Mouse (Mus musculus): ENCODE measurements at regions not wholly inside any gene's neighbourhood (a gene's known extent, or its start where the extent isn't known, plus 50 kb on each side); places are given as distances from the start of the nearest gene placed in this dataset.

DNA sequence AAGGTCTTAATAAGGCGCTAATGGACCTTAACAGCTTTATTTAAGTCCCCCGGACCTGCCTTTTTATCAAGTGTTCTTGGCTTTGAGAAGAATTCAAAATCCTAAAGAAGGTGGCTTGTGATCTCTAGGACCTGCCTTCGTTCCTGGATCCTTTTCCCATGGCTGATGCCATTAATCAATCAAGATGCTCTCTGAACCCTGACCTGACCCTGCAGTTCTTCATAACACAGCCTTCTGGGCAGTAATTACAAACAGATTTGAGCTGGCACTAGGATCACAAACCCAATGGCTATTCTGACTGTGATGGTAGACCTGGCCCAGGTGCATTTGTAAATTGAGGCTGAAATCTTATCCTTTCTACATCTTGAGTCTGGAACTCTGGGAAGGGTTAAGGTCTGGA, 227.7 kb downstream of the Plpp3 start:
- Histone ChIP-seq H3K9me3 (ENCODE audit: control insufficient read depth, low read length) (no peaks in the 10 kb centered on the region), H3K36me3 (ENCODE audit: control insufficient read depth, insufficient read depth, low read length) (no peaks in the 10 kb centered on the region), H3K27ac (replicated peaks) (no peak overlapping the region), H3K9ac (ENCODE audit: low read length) (no peak overlapping the region), H3K4me2 (replicated peaks; ENCODE audit: low read depth) (no peak overlapping the region), H3K4me3 (ENCODE audit: low read depth, low read length) (no peak overlapping the region), H3K27me3 (ENCODE audit: control insufficient read depth, insufficient read depth, low read length) (no peaks in the 10 kb centered on the region), H3K4me1 (replicated peaks; ENCODE audit: control insufficient read depth, insufficient read depth) (no peaks in the 10 kb centered on the region)
- DNase-seq (ENCODE audit: low spot score) (no peak), ATAC-seq (ENCODE audit: low FRiP score, low TSS enrichment) (no peak)
- 73% methylated on average over 3 of the region's 3 CpGs for WGBS
- TF ChIP-seq EP300 (optimal IDR thresholded peaks at IDR 0.05) (no peak), CTCF (IDR thresholded peaks at IDR 0.05; ENCODE audit: low read depth) (no peak)

DNA sequence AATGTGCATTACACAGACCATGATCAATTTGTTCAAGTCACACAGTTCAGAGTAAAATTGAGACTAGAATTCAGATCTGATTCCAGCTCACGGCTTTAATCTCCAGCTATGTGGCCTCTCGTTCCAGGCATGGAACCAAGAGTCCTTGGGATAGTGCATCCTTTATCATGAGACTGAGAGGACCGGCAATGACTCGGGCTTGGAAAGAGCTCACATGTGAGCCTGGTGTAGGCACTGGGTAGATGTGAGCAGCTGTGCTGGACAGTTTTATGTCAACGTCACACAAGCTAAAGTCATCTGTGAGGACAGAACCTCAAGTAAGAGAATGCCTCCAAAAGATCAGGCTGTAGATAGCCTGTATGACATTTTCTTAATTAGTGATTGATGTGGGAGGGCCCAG, 228.3 kb downstream of the Plpp3 start:
- no peaks in the 10 kb centered on the region for H3K27me3 ChIP-seq (ENCODE audit: control insufficient read depth, insufficient read depth, low read length)
- no peak overlapping the region for H3K27ac ChIP-seq (replicated peaks)
- TF ChIP-seq EP300 (optimal IDR thresholded peaks at IDR 0.05) (no peak), CTCF (IDR thresholded peaks at IDR 0.05; ENCODE audit: low read depth) (no peak)
- H3K36me3 ChIP-seq (ENCODE audit: control insufficient read depth, insufficient read depth, low read length): no peaks in the 10 kb centered on the region
- H3K4me1 ChIP-seq (replicated peaks; ENCODE audit: control insufficient read depth, insufficient read depth): no peaks in the 10 kb centered on the region
- no peak for DNase-seq (ENCODE audit: low spot score)
- no peak overlapping the region for H3K9ac ChIP-seq (ENCODE audit: low read length)
- 88% methylated on average over 5 of the region's 5 CpGs for WGBS
- no peaks in the 10 kb centered on the region for H3K9me3 ChIP-seq (ENCODE audit: control insufficient read depth, low read length)
- no peak overlapping the region for H3K4me2 ChIP-seq (replicated peaks; ENCODE audit: low read depth)
- no peak overlapping the region for H3K4me3 ChIP-seq (ENCODE audit: low read depth, low read length)
- ATAC-seq (ENCODE audit: low FRiP score, low TSS enrichment): no peak

DNA sequence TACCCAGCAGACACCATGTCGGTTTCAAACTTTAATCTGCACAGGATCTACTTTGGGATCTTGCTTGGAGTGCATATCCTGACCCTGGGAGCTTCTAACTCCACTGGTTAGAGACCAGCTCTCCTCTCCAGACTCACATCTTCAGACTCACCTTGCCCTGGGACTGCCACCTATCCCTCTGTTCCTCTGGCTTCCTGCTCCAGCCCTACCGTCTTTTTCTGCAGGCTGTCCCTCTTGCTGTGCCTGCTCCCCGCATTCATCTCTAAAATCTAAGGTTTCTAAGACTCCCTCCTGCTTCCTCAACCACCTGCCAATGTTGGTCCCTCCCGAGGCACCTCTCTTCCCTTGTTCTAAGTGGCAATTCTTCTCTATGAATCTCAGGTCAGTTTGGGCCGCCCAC, 233.2 kb downstream of the Plpp3 start:
- ATAC-seq (ENCODE audit: low FRiP score, low TSS enrichment): no peak
- Histone ChIP-seq H3K9ac (ENCODE audit: low read length) (no peak overlapping the region), H3K9me3 (ENCODE audit: control insufficient read depth, low read length) (no peaks in the 10 kb centered on the region), H3K27ac (replicated peaks) (no peak overlapping the region), H3K4me1 (replicated peaks; ENCODE audit: control insufficient read depth, insufficient read depth) (no peaks in the 10 kb centered on the region; the same call in 1 of the 2 replicates), H3K4me3 (ENCODE audit: low read depth, low read length) (no peak overlapping the region), H3K4me2 (replicated peaks; ENCODE audit: low read depth) (no peak overlapping the region), H3K36me3 (ENCODE audit: control insufficient read depth, insufficient read depth, low read length) (no peaks in the 10 kb centered on the region), H3K27me3 (ENCODE audit: control insufficient read depth, insufficient read depth, low read length) (no peaks in the 10 kb centered on the region)
- WGBS: 22% methylated on average over 5 of the region's 5 CpGs
- DNase-seq (ENCODE audit: low spot score): peak; percentile 45
- TF ChIP-seq CTCF (IDR thresholded peaks at IDR 0.05; ENCODE audit: low read depth): no peak
- TF ChIP-seq EP300 (optimal IDR thresholded peaks at IDR 0.05): no peak

DNA sequence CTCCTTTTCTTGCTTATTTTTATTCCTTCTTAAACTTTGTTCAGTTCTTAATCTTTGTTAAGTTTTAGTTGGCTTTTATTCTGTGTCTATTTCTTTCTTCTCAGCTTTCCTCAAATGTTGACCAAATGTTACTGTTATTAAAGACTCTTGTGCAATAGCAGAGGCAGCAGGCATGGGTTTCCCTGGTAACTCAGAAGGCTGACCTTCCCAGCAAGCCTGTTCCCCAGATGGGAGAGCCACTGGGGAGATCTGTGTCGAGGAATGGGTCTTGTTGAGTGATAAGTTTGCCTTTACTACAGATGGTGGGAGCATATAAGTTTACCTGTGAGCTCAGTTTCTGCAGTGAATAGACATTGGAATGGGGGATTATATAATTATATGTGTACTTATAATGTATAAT, 237.2 kb downstream of the Plpp3 start:
- no peak overlapping the region for H3K4me3 ChIP-seq (ENCODE audit: low read depth, low read length)
- no peaks in the 10 kb centered on the region for H3K27me3 ChIP-seq (ENCODE audit: control insufficient read depth, insufficient read depth, low read length)
- H3K4me2 ChIP-seq (replicated peaks; ENCODE audit: low read depth): no peak overlapping the region
- H3K9me3 ChIP-seq (ENCODE audit: control insufficient read depth, low read length): no peaks in the 10 kb centered on the region
- H3K4me1 ChIP-seq (replicated peaks; ENCODE audit: control insufficient read depth, insufficient read depth): no peaks in the 10 kb centered on the region; the same call in 1 of the 2 replicates
- WGBS: 60% methylated on average over 1 of the region's 1 CpGs
- H3K27ac ChIP-seq (replicated peaks): no peak overlapping the region
- TF ChIP-seq CTCF (IDR thresholded peaks at IDR 0.05; ENCODE audit: low read depth): no peak
- no peak for TF ChIP-seq EP300 (optimal IDR thresholded peaks at IDR 0.05)
- ATAC-seq (ENCODE audit: low FRiP score, low TSS enrichment): no peak
- H3K36me3 ChIP-seq (ENCODE audit: control insufficient read depth, insufficient read depth, low read length): no peaks in the 10 kb centered on the region
- H3K9ac ChIP-seq (ENCODE audit: low read length): no peak overlapping the region
- DNase-seq (ENCODE audit: low spot score): no peak

DNA sequence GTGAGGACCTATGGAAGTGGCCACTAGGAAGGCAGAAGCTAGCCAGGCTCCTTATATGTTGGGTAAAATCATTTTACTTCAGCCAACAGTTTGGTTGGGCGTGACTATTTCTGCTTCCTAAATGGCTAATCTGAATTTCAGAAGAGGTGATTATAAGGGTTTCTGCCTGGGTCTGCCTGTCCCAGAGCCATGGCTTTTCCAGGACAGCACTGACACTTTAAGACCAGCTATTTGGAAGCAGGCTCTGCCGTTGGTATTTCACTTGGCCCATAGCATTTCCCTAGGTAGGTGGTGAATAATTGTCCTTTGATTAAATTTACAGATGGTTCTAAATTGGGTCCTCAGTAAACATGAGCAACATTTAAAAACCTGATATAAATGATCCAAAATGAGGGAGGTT, 240.3 kb downstream of the Plpp3 start:
- H3K9me3 ChIP-seq (ENCODE audit: control insufficient read depth, low read length): no peaks in the 10 kb centered on the region
- DNase-seq (ENCODE audit: low spot score) (no peak), ATAC-seq (ENCODE audit: low FRiP score, low TSS enrichment) (no peak)
- no peak overlapping the region for H3K27ac ChIP-seq (replicated peaks)
- WGBS: 74% methylated on average over 2 of the region's 2 CpGs
- H3K36me3 ChIP-seq (ENCODE audit: control insufficient read depth, insufficient read depth, low read length): no peaks in the 10 kb centered on the region
- no peak overlapping the region for H3K4me3 ChIP-seq (ENCODE audit: low read depth, low read length)
- H3K4me1 ChIP-seq (replicated peaks; ENCODE audit: control insufficient read depth, insufficient read depth): no peaks in the 10 kb centered on the region
- H3K27me3 ChIP-seq (ENCODE audit: control insufficient read depth, insufficient read depth, low read length): no peaks in the 10 kb centered on the region
- TF ChIP-seq EP300 (optimal IDR thresholded peaks at IDR 0.05) (no peak), CTCF (IDR thresholded peaks at IDR 0.05; ENCODE audit: low read depth) (no peak)
- no peak overlapping the region for H3K9ac ChIP-seq (ENCODE audit: low read length)
- no peak overlapping the region for H3K4me2 ChIP-seq (replicated peaks; ENCODE audit: low read depth)

DNA sequence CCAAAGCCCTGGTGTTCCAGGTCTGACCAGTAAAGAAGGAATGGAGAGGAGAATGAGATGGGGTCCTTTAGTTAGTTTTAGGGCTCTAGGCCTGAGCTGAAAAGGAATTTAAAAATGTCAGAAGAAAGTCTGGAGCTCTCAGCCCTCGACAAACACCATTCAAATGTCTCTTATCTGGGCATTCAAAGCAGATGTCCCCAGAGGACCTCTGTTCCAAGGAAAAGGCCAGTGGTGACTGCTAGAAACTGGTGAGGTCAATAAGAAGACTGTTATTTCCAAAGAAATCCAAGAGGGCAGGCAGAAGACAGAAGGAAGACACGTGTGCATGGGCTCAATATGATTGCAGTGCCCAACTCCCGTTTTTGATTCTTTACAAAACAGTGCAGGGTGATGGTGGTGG, 244.9 kb downstream of the Plpp3 start:
- H3K4me2 ChIP-seq (replicated peaks; ENCODE audit: low read depth): no peak overlapping the region
- H3K27me3 ChIP-seq (ENCODE audit: control insufficient read depth, insufficient read depth, low read length): no peaks in the 10 kb centered on the region
- no peaks in the 10 kb centered on the region for H3K9me3 ChIP-seq (ENCODE audit: control insufficient read depth, low read length)
- DNase-seq (ENCODE audit: low spot score): no peak
- no peak overlapping the region for H3K27ac ChIP-seq (replicated peaks)
- TF ChIP-seq CTCF (IDR thresholded peaks at IDR 0.05; ENCODE audit: low read depth) (no peak), EP300 (optimal IDR thresholded peaks at IDR 0.05) (no peak)
- H3K4me3 ChIP-seq (ENCODE audit: low read depth, low read length): no peak overlapping the region
- ATAC-seq (ENCODE audit: low FRiP score, low TSS enrichment): no peak
- H3K9ac ChIP-seq (ENCODE audit: low read length): no peak overlapping the region
- H3K4me1 ChIP-seq (replicated peaks; ENCODE audit: control insufficient read depth, insufficient read depth): peaks cover 5% of the 10 kb centered on the region
- 76% methylated on average over 3 of the region's 3 CpGs for WGBS
- H3K36me3 ChIP-seq (ENCODE audit: control insufficient read depth, insufficient read depth, low read length): no peaks in the 10 kb centered on the region

Data from stomach, postnatal 0 days (tissue).